ENCODE assay signal across 19 mouse cellular contexts in the genomic region with DNA sequence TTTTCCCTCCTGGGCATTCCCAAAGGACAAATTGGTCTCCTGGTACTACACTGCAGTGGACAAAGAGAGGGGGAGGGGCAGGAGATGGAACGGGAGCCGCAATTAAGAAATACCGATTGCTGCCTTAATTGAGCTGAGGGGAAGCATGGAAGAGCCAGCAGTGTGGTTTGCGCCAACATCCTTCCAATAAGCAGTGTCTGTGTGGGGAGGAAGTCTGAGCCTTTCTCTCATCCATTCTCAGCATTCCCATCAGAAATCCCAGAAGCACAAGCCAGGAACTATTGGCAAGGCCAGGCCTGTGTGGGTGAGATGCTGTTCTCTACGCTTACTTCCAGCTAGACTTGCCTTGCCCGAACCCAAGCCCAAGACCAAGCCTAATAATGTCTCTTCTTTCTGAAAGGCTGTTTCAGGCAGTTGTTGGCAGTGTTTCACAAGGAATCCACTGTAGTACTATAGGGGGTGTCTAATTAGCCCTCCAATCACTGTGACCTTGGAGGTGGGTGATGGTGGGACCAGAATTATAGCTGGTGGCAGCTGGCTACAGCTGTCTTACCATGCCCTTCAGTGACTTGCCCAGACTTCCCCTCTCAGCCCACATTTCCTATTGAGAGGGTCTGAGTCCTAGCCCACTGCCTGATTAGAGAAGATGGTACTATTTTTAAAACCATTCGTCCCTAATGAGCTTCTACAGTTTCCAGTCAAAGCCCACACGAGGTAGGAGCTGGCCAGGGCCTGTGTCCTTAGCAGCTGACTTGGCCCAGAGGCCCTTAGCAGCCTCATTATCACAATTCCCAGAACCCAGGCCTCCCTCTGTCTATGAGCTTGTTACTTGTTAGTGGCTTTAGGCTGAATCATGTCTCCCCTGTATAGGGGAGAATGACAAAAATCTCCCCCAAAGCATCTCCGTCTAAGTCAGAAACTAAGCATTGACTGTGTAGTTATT.
DNase-seq lines count a peak whose midpoint lies in the region; ATAC-seq lines count a peak whose summit lies in the region.
"Had no signal": no experiment of that assay in that cellular context is flagged by ENCODE, and none has a peak within 500 bp of the region (broad histone marks: within the 10 kb centered on the region; RNA-seq: fewer than 3 reads in every experiment).

No protein-coding gene starts in this region.

- no peak overlapping the region for H3K4me2 ChIP-seq in forebrain, embryonic 14.5 days (ENCODE audit: low read length)
- no peak overlapping the region for H3K4me2 ChIP-seq in hindbrain, embryonic 12.5 days (replicated peaks)
- H3K4me2 ChIP-seq: embryonic facial prominence, embryonic 15.5 days; limb, embryonic 15.5 days; lung, embryonic 14.5 days had no signal

- no peak overlapping the region for H3K4me3 ChIP-seq in forebrain, embryonic 14.5 days (ENCODE audit: low read depth, low read length)
- H3K4me3 ChIP-seq in hindbrain, embryonic 12.5 days, result no peak overlapping the region
- H3K4me3 ChIP-seq: embryonic facial prominence, embryonic 15.5 days; hindbrain, embryonic 10.5 days; limb, embryonic 15.5 days; megakaryocyte, embryonic 14.5 days; myocyte had no signal

- peak; percentile 72; the same call in 1 of the 2 replicates for ATAC-seq in forebrain, embryonic 14.5 days
- no peak for ATAC-seq in hindbrain, embryonic 12.5 days (ENCODE audit: low FRiP score)

- 45% methylated on average over 9 of the region's 9 CpGs for WGBS in forebrain, embryonic 14.5 days
- 84% methylated on average over 9 of the region's 9 CpGs for WGBS in hindbrain, embryonic 12.5 days

- intact Hi-C loops in left cerebral cortex, postnatal 36 days (cut with DNase I), result no loop called here
- intact Hi-C loops in heart, postnatal 36 days (cut with DNase I), result no loop called here

- no peaks in the 10 kb centered on the region for H3K4me1 ChIP-seq in forebrain, embryonic 14.5 days (ENCODE audit: control insufficient read depth, insufficient read depth, low read length)
- H3K4me1 ChIP-seq in hindbrain, embryonic 12.5 days, result no peaks in the 10 kb centered on the region
- H3K4me1 ChIP-seq: embryonic facial prominence, embryonic 15.5 days; limb, embryonic 15.5 days; megakaryocyte, embryonic 14.5 days had no signal

- DNase-seq in left cerebral cortex, adult 11 months (ENCODE audit: low spot score), result peak; percentile 7
- DNase-seq in left cerebral cortex, postnatal 36 days (ENCODE audit: low spot score in 2 of 2), result no peak
- DNase-seq in brain, adult 2 months (ENCODE audit: low read depth, low spot score), result peak; percentile 10
- DNase-seq in forebrain, embryonic 14.5 days (ENCODE audit: low spot score), result peak; percentile 54
- peak; percentile 13 to 19 for DNase-seq in heart, postnatal 36 days
- no peak for DNase-seq in ovary, postnatal 10 days (ENCODE audit: low spot score)
- no peak for DNase-seq in kidney, postnatal 4 days
- DNase-seq: adrenal gland, adult 8-10 months; cerebellum, postnatal 36 days; gastrocnemius, postnatal 10 days; kidney, adult 11 months; kidney, postnatal 36 days; lung, embryonic 14.5 days had no signal

- H3K27me3 ChIP-seq in forebrain, embryonic 14.5 days (replicated peaks; ENCODE audit: control insufficient read depth, insufficient read depth, low read length), result no peaks in the 10 kb centered on the region
- no peaks in the 10 kb centered on the region for H3K27me3 ChIP-seq in hindbrain, embryonic 12.5 days
- H3K27me3 ChIP-seq: embryonic facial prominence, embryonic 15.5 days; limb, embryonic 15.5 days; megakaryocyte, embryonic 14.5 days had no signal

- H3K9me3 ChIP-seq in forebrain, embryonic 14.5 days (replicated peaks; ENCODE audit: control insufficient read depth, low read length), result no peaks in the 10 kb centered on the region
- H3K9me3 ChIP-seq in hindbrain, embryonic 12.5 days (replicated peaks), result no peaks in the 10 kb centered on the region
- H3K9me3 ChIP-seq: embryonic facial prominence, embryonic 15.5 days; hindbrain, embryonic 10.5 days; limb, embryonic 15.5 days had no signal

- H3K27ac ChIP-seq in forebrain, embryonic 14.5 days (ENCODE audit: low read depth, low read length), result no peak overlapping the region
- no peak overlapping the region for H3K27ac ChIP-seq in hindbrain, embryonic 12.5 days
- H3K27ac ChIP-seq: embryonic facial prominence, embryonic 15.5 days; hindbrain, embryonic 10.5 days; limb, embryonic 15.5 days had no signal

- no peaks in the 10 kb centered on the region for H3K36me3 ChIP-seq in forebrain, embryonic 14.5 days (ENCODE audit: control insufficient read depth, insufficient read depth, low read length)
- H3K36me3 ChIP-seq in hindbrain, embryonic 12.5 days, result no peaks in the 10 kb centered on the region
- H3K36me3 ChIP-seq: embryonic facial prominence, embryonic 15.5 days; hindbrain, embryonic 10.5 days; limb, embryonic 15.5 days had no signal

- no peak overlapping the region for H3K9ac ChIP-seq in forebrain, embryonic 14.5 days (ENCODE audit: low read length)
- no peak overlapping the region for H3K9ac ChIP-seq in hindbrain, embryonic 12.5 days
- H3K9ac ChIP-seq: embryonic facial prominence, embryonic 15.5 days; limb, embryonic 15.5 days; lung, embryonic 14.5 days had no signal

Comparison
In these comparisons a context has a peak if more than half of its experiments do, and no peak if none do; other contexts are left out.
1. DNase-seq: peak in left cerebral cortex, adult 11 months (single experiment), brain, adult 2 months (single experiment), forebrain, embryonic 14.5 days (single experiment) and heart, postnatal 36 days (2 of 2); none in left cerebral cortex, postnatal 36 days (0 of 2), ovary, postnatal 10 days (single experiment) and kidney, postnatal 4 days (0 of 2).